Mouse (Mus musculus): ENCODE results near the gene Aoah. TPM values are rescaled to one million over a fixed set of nuclear protein-coding genes. Genes with fewer than 3 reads are reported as not detected.

The Aoah gene
- polyA plus RNA-seq, 1 experiment: not detected

DNA sequence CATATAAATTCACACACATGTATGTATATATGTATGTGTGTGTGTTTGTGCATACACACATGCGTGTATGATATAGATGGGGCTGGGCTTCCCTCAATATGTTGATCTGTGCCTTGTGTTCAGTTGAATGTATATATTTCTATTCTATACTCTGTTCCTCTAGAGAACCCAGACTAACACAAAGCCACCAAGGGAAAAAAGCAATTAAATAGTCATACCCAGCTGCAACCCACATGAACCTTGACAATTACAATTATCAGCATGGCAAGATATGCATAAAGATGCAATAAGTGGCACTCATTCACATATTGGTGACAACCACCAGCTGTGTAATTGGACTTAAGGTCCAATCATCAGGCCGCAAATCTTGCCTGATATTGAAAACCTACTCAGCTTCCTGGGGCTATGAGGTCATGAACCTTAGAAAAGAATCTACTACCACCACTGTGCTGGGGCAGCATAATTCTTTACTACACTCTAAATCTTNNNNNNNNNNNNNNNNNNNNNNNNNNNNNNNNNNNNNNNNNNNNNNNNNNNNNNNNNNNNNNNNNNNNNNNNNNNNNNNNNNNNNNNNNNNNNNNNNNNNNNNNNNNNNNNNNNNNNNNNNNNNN is 246.8 kb downstream of the Aoah start:
- Histone ChIP-seq H3K79me3 (ENCODE audit: low read depth) (no peaks in the 10 kb centered on the region), H3K36me3 (ENCODE audit: control insufficient read depth, insufficient read depth) (no peaks in the 10 kb centered on the region), H3K79me2 (ENCODE audit: control insufficient read depth, insufficient read depth) (no peaks in the 10 kb centered on the region), H3ac (ENCODE audit: control insufficient read depth, insufficient read length, low read depth) (no peak overlapping the region), H3K4me3 (ENCODE audit: insufficient read depth, poor library complexity, severe bottlenecking) (no peak overlapping the region), H3K27me3 (ENCODE audit: control insufficient read depth, insufficient read depth, insufficient read length) (no peaks in the 10 kb centered on the region)
- TF ChIP-seq MYOG (IDR thresholded peaks at IDR 0.05; ENCODE audit: control insufficient read depth, extremely low read depth, insufficient read length) (no peak), CTCF (IDR thresholded peaks at IDR 0.05; ENCODE audit: control insufficient read depth, insufficient read depth, insufficient read length) (no peak), MAX (IDR thresholded peaks at IDR 0.05) (no peak), MYOD1 (IDR thresholded peaks at IDR 0.05; ENCODE audit: control insufficient read depth, insufficient read length, low read depth) (no peak), FOSL1 (IDR thresholded peaks at IDR 0.05; ENCODE audit: insufficient read depth, low read length, poor library complexity, severe bottlenecking) (no peak), CEBPB (IDR thresholded peaks at IDR 0.05; ENCODE audit: low read depth) (no peak), USF1 (IDR thresholded peaks at IDR 0.05; ENCODE audit: low read depth) (no peak)

DNA sequence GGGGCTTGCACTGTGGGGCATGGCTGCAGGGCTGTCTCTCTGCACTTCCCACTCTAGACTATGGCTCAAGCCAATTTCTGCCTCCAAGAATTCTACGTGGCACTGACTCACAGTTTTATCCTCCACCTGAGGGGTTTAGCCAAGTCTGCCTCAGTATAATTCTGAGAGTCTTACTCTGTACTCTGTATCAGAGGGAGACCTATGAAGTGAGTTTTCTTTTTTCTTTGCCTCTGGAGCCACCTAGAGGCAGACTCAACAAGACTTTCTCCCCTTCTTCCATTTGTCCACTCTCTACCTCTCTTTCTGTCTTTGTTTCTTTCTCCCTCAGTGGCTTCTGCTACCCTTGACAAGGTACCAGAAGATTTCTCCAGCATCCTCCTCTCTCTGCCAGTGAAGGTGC is 256.2 kb downstream of the Aoah start:
- Histone ChIP-seq H3K36me3 (ENCODE audit: control insufficient read depth, insufficient read depth) (no peaks in the 10 kb centered on the region), H3ac (ENCODE audit: control insufficient read depth, insufficient read length, low read depth) (no peak overlapping the region), H3K4me3 (ENCODE audit: insufficient read depth, poor library complexity, severe bottlenecking) (no peak overlapping the region), H3K79me3 (ENCODE audit: low read depth) (no peaks in the 10 kb centered on the region), H3K27me3 (ENCODE audit: control insufficient read depth, insufficient read depth, insufficient read length) (no peaks in the 10 kb centered on the region), H3K79me2 (ENCODE audit: control insufficient read depth, insufficient read depth) (no peaks in the 10 kb centered on the region)
- TF ChIP-seq FOSL1 (IDR thresholded peaks at IDR 0.05; ENCODE audit: insufficient read depth, low read length, poor library complexity, severe bottlenecking) (no peak), CTCF (IDR thresholded peaks at IDR 0.05; ENCODE audit: control insufficient read depth, insufficient read depth, insufficient read length) (no peak), USF1 (IDR thresholded peaks at IDR 0.05; ENCODE audit: low read depth) (no peak), CEBPB (IDR thresholded peaks at IDR 0.05; ENCODE audit: low read depth) (no peak), MAX (IDR thresholded peaks at IDR 0.05) (no peak), MYOG (IDR thresholded peaks at IDR 0.05; ENCODE audit: control insufficient read depth, extremely low read depth, insufficient read length) (no peak), MYOD1 (IDR thresholded peaks at IDR 0.05; ENCODE audit: control insufficient read depth, insufficient read length, low read depth) (no peak)

DNA sequence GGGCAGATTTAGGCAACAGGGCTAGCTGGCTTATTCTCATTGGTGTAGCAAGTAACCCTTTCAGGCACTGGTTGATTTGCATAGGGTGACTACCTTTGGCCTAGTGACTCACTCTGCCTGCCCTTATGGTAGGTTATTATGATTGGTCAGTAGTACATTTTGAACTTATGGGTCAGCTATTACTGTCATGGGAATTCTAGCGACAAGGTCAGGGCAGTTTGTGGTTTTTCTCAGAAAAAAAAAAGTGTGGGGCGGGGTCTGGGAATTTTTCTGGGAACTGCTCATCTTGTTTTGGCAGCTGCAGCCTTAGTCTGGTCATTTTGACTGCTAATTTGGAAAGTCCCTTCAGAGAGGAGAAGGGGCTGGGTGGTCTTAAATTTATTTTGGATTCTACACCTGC is 272.1 kb downstream of the Aoah start:
- Histone ChIP-seq H3K79me2 (ENCODE audit: control insufficient read depth, insufficient read depth) (no peaks in the 10 kb centered on the region), H3K27me3 (ENCODE audit: control insufficient read depth, insufficient read depth, insufficient read length) (no peaks in the 10 kb centered on the region), H3K79me3 (ENCODE audit: low read depth) (no peaks in the 10 kb centered on the region), H3K36me3 (ENCODE audit: control insufficient read depth, insufficient read depth) (no peaks in the 10 kb centered on the region), H3K4me3 (ENCODE audit: insufficient read depth, poor library complexity, severe bottlenecking) (no peak overlapping the region), H3ac (ENCODE audit: control insufficient read depth, insufficient read length, low read depth) (no peak overlapping the region)
- TF ChIP-seq FOSL1 (IDR thresholded peaks at IDR 0.05; ENCODE audit: insufficient read depth, low read length, poor library complexity, severe bottlenecking) (no peak), USF1 (IDR thresholded peaks at IDR 0.05; ENCODE audit: low read depth) (no peak), MAX (IDR thresholded peaks at IDR 0.05) (no peak), MYOD1 (IDR thresholded peaks at IDR 0.05; ENCODE audit: control insufficient read depth, insufficient read length, low read depth) (no peak), MYOG (IDR thresholded peaks at IDR 0.05; ENCODE audit: control insufficient read depth, extremely low read depth, insufficient read length) (no peak), CEBPB (IDR thresholded peaks at IDR 0.05; ENCODE audit: low read depth) (no peak), CTCF (IDR thresholded peaks at IDR 0.05; ENCODE audit: control insufficient read depth, insufficient read depth, insufficient read length) (no peak)

DNA sequence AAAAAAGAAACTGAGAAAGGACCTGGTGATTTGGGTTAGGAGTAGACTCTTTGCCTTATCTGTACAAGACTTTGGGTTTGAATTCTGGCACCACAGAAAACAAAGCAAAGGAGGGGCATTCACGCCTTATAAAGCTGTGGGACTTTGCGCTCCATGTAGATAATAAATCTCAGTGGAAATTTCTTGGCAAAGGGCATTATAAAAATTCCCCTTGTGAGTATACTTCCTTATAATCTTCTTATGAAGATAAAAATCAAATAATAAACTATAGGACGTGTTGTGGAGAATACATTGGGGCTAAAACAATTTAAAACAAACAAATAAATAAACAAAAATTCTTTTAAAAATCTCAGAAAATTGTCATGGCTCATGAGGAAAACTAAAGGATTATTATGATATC is 280.9 kb downstream of the Aoah start, which contains the start of gene Olfr1370:
TSS of gene Olfr1370 (minus strand) at position 101 of the 400 bp plus-strand sequence.
- Histone ChIP-seq H3ac (ENCODE audit: control insufficient read depth, insufficient read length, low read depth) (no peak within 1 kb of the TSS), H3K36me3 (ENCODE audit: control insufficient read depth, insufficient read depth) (no peaks in the 10 kb centered on the region), H3K79me3 (ENCODE audit: low read depth) (no peaks in the 10 kb centered on the region), H3K79me2 (ENCODE audit: control insufficient read depth, insufficient read depth) (no peaks in the 10 kb centered on the region), H3K27me3 (ENCODE audit: control insufficient read depth, insufficient read depth, insufficient read length) (no peaks in the 10 kb centered on the region), H3K4me3 (ENCODE audit: insufficient read depth, poor library complexity, severe bottlenecking) (no peak within 1 kb of the TSS)
- TF ChIP-seq CTCF (IDR thresholded peaks at IDR 0.05; ENCODE audit: control insufficient read depth, insufficient read depth, insufficient read length): no peak
- no peak for TF ChIP-seq MAX (IDR thresholded peaks at IDR 0.05)
- TF ChIP-seq CEBPB (IDR thresholded peaks at IDR 0.05; ENCODE audit: low read depth): no peak
- TF ChIP-seq MYOG (IDR thresholded peaks at IDR 0.05; ENCODE audit: control insufficient read depth, extremely low read depth, insufficient read length): no peak
- TF ChIP-seq MYOD1 (IDR thresholded peaks at IDR 0.05; ENCODE audit: control insufficient read depth, insufficient read length, low read depth): no peak
- no peak for TF ChIP-seq USF1 (IDR thresholded peaks at IDR 0.05; ENCODE audit: low read depth)
- TF ChIP-seq FOSL1 (IDR thresholded peaks at IDR 0.05; ENCODE audit: insufficient read depth, low read length, poor library complexity, severe bottlenecking): no peak

DNA sequence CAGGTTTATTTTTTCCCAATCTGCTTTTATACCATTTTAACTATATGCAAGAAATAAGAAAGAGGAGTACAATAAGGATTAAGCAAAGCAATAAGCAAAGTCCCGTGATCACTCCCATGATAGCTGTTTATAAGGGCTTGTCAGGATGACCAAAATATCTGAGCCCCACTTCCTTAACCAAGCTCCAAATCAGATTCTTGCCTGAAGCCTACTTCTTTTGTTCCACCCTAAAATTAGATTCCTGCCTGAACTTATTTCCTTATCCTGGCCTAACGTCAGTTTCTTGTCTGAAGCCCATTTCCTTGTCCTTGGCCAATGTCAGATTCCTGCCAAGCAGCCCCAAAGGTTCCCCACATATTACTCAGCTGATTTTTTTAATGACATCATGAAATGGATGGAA is 288.8 kb downstream of the Aoah start:
- H3ac ChIP-seq (ENCODE audit: control insufficient read depth, insufficient read length, low read depth): no peak overlapping the region
- H3K36me3 ChIP-seq (ENCODE audit: control insufficient read depth, insufficient read depth): no peaks in the 10 kb centered on the region
- no peak for TF ChIP-seq MYOG (IDR thresholded peaks at IDR 0.05; ENCODE audit: control insufficient read depth, extremely low read depth, insufficient read length)
- TF ChIP-seq FOSL1 (IDR thresholded peaks at IDR 0.05; ENCODE audit: insufficient read depth, low read length, poor library complexity, severe bottlenecking): no peak
- no peak for TF ChIP-seq CTCF (IDR thresholded peaks at IDR 0.05; ENCODE audit: control insufficient read depth, insufficient read depth, insufficient read length)
- no peak for TF ChIP-seq MAX (IDR thresholded peaks at IDR 0.05)
- H3K27me3 ChIP-seq (ENCODE audit: control insufficient read depth, insufficient read depth, insufficient read length): no peaks in the 10 kb centered on the region
- no peaks in the 10 kb centered on the region for H3K79me3 ChIP-seq (ENCODE audit: low read depth)
- no peak overlapping the region for H3K4me3 ChIP-seq (ENCODE audit: insufficient read depth, poor library complexity, severe bottlenecking)
- H3K79me2 ChIP-seq (ENCODE audit: control insufficient read depth, insufficient read depth): no peaks in the 10 kb centered on the region

Measured in C2C12 (cell line).